Mouse (Mus musculus): ENCODE results near the gene Rapgef4.
"Not testable (repeated sequence)": the region's sequence is repeated elsewhere in the genome, so short reads cannot be mapped to it uniquely, and the experiment has no call there.

Rapgef4 gene

GRCm38 (mm10) chr2:72117138-72118011 is 136.3 kb downstream of the Rapgef4 start:
- no peak for DNase-seq (ENCODE audit: inconsistent ontology term)

DNA sequence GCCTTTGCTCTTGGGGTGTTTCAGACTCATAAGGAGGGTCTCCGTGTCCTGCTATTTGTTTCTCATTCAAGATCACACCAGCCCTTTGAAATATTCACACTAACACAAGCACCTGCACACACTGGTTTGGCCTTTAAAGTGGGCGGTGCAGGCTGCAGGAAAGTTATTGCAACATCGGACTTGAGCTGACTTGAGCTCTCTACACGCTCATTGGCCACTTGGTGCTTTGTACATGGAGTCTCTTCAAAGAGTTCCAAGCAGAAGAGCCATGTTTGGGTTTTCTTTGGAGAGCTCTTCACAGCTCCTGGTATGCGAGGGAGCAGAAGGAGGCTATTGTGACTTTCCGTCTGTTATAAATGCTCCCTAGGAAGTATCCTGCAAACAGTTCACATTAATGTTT is 139.2 kb downstream of the Rapgef4 start:
- DNase-seq (ENCODE audit: inconsistent ontology term): no peak

GRCm38 (mm10) chr2:72122410-72123223 is 141.6 kb downstream of the Rapgef4 start:
- no peak for DNase-seq (ENCODE audit: inconsistent ontology term)

- no peak for DNase-seq (ENCODE audit: inconsistent ontology term)
Measured at GRCm38 (mm10) chr2:72123851-72124250, 142.8 kb downstream of the Rapgef4 start.

GRCm38 (mm10) chr2:72125786-72126185 is 144.7 kb downstream of the Rapgef4 start:
- peak; percentile 39 for DNase-seq (ENCODE audit: inconsistent ontology term)

- no peak for DNase-seq (ENCODE audit: inconsistent ontology term)
Measured at GRCm38 (mm10) chr2:72126411-72126810, 145.4 kb downstream of the Rapgef4 start.

DNA sequence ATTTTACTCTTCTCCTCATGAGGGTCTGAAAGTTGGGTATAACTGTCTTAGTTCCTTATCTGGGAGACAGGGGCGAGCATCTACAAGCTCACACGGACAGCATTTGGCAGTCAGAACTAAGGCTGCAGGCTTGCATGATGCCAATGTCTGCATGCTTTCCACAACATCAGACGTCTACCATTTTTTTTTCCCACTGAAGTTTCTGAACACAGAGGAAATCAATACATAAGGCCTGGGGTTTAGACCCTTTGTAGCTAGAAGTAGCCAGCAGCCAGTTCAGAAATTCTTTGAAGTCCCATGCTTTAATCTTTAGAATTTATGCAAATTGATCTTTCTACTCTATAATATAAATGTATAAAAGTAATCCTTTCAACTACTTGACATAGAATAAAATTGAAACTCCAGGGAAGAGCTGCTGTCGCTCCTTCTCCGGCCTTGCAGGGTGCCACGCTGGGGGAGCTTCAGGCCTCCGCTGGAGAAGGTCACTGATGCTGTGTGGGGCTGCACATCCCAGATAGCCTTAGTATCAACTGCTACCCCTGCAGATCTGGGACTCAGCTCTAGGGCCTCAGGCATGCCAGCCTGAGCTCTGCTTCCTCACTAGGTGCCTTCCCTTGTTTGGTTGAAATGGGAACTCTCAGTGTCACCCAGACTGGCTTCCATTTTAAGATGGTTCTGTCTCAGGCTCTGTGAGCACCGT is 148.7 kb downstream of the Rapgef4 start:
- DNase-seq (ENCODE audit: inconsistent ontology term): no peak

DNA sequence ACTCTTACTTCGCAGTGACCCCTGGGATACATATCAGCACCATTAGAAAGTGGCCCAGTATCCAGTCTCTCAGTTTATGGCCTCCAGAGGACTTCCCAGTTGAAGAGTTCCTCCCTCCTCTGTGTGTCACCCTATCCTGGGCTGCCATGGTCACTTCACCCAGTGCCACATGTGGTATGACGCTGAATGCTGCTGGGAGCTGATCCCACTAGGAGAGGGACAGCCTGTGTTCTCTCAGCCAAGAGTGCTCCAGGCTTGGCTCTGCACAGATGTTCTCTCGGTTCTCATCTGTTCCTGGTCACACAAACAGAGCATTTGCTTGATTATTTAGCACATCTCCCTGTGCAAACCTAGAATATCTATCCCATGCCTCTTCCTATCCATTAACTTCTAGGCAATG is 151.2 kb downstream of the Rapgef4 start:
- no peak for DNase-seq (ENCODE audit: inconsistent ontology term)

DNA sequence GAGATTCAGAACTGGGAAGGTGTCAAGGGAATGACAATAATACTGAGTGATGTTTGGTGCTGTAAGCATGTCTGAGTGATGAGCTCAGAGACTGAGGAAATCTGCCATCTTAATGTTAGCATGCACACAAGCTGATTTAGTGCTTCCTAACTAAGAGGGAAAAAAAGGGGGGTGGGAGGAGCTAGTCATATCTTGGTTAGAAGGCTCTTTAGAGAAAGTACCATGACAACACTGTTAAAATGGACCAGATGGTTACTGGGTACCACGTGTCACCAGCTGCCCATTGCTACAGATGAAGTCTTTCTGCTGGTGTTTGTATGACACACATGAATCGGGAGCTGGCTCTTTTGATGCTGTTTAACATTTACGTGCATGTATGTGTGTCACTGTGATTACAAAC is 155.0 kb downstream of the Rapgef4 start:
- DNase-seq (ENCODE audit: inconsistent ontology term): no peak

GRCm38 (mm10) chr2:72136486-72137264 is 155.6 kb downstream of the Rapgef4 start:
- DNase-seq (ENCODE audit: inconsistent ontology term): no peak

- DNase-seq (ENCODE audit: inconsistent ontology term): no peak
Measured at GRCm38 (mm10) chr2:72139863-72140845, 159.1 kb downstream of the Rapgef4 start.

DNA sequence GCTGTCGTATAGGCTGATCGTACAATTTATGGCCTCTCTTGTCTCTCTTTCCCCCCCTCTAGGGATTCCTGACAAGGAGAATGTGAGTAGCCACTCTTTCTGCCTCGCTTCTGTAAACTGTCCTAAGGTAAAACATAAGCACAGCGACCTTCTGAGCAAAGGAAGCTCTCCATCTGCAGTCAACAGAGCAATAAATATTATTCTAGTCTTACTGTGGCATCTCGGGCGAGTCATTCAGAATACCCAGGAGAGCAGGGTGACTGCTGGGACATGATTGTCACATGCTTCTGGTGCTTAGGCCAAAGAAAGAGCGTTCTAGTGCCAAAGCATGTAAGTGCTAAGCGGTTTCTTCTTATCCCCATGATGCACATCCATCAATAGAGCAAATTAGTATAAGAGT is 160.1 kb downstream of the Rapgef4 start:
- DNase-seq (ENCODE audit: inconsistent ontology term): no peak

DNA sequence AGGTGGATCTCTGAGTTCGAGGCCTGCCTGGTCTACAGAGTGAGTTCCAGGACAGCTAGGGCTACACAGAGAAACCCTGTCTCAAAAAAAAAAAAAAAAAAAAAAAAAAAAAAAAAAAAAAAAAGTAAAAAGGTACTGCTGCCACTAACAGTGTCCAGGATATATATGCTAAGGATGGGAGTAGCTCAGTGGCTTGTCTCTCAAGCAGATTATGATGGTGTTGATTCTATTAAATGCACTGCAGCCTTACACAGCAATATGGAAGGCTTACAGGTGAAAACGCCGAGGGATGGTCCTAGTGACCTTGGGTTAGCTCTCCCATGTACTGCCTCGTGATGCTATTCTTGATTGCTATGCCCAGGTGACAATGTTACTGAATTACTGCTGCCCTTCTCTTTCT is 160.7 kb downstream of the Rapgef4 start:
- DNase-seq (ENCODE audit: inconsistent ontology term): not testable (repeated sequence)

DNA sequence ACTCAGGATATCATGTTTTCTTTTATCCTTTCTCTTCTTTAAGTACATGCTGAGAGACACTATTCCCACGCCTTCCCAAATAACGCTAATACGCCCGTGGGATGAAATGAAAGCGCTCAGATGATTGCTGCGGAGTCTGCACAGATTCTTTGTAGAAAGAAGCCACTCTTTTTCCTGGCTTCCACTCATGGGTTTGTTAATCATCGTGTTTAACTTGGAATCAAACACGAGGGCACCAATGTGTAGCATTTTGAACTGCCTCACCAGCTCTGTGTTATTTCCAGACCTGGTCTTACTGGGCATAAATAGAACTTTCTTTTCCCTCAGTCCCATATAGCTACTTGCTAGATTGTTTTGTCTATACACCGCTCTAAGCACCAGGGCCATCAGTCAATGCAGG is 162.4 kb downstream of the Rapgef4 start:
- DNase-seq (ENCODE audit: inconsistent ontology term): no peak

DNA sequence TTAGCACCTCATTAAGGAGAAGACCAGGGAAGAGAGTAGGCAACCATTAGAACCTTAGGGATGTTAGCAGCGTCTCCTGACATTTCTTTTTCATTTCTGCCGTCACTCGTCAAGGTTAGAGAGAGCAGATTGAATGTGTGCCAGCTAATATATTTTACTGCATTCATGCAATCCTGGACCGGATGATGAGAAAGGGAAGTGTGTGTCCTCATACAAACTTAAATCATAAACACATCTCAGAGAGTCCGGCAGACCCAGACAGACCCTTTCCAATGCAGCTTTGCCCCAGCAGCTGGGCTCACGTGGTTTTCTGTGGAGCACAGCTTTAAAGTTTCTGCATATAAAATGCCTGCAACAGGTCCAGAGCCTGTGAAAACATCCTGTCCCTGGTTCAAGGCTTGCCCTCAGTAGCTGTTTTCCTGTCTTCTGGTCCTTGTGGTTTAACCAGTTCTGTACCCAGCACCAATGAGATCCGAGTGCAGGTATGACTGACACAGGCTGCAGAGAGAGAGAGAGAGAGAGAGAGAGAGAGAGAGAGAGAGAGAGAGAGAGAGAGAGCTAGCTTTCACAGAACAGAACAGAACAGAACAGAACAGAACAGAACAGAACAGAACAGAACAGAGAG is 163.6 kb downstream of the Rapgef4 start:
- DNase-seq (ENCODE audit: inconsistent ontology term): no peak

- DNase-seq (ENCODE audit: inconsistent ontology term): no peak
Measured at GRCm38 (mm10) chr2:72145281-72145875, 164.3 kb downstream of the Rapgef4 start.

DNA sequence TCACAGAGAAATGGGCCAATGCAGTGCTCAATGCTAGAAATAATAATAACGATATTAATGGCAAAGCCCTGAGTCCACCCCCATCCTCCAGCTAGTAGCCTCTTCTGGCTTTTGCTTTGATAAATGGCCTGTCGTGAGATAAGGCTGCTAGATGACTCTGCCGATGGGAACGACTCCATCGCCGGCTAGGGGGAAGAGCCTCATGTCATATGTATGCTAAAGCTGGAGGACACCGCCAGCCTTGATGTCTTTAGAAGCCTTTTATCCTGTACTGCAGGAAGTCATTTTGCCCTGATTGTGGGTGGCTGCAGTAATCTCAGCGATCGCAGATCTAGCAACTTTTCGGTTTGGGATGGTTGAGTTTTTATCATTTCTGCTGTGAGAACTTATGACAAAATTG is 165.0 kb downstream of the Rapgef4 start:
- DNase-seq (ENCODE audit: inconsistent ontology term): no peak

- no peak for DNase-seq (ENCODE audit: inconsistent ontology term)
Measured at GRCm38 (mm10) chr2:72147246-72147645, 166.2 kb downstream of the Rapgef4 start.

DNA sequence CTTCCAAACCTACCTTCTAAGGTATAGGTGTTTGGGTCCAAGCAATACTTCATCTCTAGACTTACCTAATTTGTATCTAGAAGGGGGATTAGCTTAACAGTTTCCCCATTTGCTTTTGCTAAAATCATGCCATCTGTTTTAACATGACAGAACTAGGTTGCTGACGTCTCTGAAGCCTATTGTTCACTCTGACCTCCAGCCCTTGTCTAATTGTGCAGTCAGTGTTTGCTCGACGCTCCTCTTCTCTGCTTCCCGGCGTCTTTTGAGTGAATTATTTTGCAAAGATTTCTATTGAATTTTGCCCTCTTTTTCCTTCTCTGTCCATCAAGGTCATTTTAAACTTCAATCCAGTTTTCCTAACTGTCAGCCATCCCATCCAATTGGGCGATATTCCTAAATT is 166.7 kb downstream of the Rapgef4 start:
- DNase-seq (ENCODE audit: inconsistent ontology term): no peak
